Mouse (Mus musculus) 3134 (cell line): Measurements from ENCODE around the gene Fam234b.

Source experiments
- DNase-seq: peaks from one replicate; pipeline ENCODE4 v3.0.0-alpha.2; 2011; ENCODE audit warnings: low spot score; ENCODE audit not compliant: insufficient read length; ENCODE audit errors: extremely low read depth

The Fam234b gene

DNA sequence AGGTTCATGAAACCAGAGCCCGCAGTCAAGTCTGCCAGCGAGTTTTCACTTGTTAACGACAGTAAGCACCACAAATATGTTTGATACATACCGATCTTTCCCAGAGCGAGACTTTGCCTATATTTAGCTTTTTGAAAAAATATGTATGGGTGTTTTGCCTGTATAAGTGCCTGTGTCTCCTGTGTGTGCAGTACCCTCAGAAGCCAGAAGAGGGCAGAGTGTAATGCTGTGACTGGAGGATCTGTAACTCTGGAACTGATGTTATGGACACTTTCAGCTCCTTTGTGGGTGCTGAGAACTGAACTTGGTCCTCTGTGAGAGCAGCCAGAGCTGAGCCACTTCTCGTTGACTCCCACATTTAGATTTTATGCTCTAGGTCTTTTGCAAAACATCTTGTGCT is 66.4 kb downstream of the Fam234b start:
- DNase-seq: no peak

DNA sequence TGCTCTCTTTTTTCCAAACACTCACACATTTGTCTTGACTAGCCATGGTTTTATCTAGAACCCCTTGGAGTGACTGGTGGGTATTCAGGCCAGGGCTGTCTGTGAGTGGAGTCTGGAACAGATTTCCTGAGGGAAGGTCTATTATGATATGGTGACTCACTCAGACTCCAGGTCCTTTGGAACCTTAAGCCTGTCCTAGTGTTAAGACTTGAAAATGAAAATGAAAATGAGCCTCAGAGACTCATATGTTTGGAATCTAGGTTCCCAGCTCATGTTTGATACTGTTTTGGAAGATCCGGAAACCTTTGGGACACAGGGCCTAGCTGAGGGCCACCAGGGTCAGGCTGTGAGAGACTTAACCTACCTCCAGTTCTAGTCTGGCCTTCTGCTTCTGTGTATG is 68.3 kb downstream of the Fam234b start:
- DNase-seq: peak; percentile 58

DNA sequence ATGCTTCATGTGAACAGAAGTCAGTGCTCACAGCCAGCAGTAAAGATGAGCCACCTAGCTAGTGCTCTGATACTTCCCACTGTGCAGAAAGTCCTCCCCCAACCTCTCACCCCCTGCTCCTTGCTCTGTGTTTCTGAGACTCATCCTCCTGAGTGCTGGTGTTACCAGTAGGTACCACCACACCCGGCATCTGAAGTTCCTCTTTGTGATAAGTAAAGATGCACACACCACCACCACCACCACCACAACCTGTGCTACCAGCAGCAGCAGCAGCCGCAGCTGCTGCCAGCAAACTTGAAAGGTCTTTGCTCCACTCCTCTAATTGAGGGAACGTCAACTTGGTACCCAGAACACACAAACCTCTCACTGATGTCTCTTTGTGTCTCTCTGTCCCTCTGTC is 69.4 kb downstream of the Fam234b start:
- no peak for DNase-seq

DNA sequence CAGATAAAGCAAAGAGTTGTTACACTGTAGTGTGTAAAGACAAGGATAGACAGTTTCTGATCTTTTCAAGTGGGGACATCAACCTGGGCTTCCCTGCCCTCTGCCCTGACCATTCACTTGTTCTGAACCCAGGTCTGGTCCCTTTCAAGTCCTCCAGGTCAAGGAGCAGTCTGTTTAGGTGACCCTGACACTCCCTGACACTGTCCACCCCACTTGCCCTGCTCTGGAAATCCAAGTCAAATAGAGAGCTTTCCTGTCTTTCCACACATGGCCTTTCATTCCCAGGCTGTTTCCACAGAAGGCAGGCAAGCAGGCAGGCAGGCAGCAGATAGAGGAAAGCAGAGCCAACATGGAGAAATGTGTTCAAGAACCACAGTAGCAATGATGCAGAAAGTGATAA is 70.6 kb downstream of the Fam234b start:
- no peak for DNase-seq

DNA sequence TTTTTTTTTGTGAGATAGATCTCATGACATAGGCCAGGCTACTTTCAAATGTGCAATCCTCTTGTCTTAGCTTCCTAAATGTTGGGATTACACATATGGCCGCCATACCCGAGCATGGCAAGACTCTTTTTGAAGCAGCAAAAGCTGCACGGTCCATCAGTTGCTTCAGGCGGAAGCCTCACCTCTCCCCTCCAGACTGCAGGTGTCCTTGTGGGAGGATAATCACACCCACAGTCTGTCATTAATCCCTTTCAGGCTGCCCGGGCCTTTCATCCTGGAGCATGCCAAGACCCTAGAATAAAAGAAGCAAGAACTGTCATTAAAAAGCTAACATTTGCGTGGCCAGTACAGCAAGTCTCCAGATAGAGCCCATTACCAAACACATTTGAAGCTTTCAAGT is 71.8 kb downstream of the Fam234b start:
- DNase-seq: no peak

DNA sequence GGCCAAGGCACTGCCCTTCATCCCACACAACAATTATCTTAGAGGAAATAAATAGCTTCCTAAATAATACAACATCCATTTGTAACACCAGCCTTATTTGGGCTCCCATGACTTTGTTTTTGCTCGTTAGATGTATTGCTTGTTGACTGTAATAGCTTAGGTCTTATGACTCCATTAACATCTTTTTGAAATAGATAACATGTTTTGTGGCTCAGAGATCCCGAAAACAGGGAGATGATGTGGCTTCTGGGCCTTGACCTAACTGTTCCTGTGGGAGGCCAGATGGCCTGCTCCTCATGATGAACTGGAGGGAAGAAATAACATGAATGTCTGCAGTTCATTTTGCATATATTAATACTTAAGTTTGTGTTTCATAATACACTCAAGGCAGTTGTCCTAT is 74.0 kb downstream of the Fam234b start:
- DNase-seq: no peak

DNA sequence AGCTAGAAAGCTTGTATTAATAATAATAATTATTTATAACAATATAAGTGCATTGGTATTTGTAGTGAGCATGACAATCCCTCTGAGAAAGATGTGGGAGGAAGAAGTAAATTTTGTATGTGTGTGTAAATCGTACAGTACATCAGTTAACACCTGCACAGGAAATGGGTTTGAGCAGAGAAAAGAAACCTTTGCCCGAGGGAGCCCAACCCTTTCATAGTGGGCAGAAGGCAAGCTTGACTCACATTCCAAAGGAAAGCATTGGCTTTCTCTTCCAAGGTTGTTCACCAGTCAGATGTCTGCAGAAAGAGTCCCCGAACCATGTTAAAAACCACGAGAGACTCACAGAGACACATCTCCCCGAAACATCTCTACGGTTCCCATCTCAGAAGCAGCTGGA is 75.3 kb downstream of the Fam234b start:
- DNase-seq: no peak

DNA sequence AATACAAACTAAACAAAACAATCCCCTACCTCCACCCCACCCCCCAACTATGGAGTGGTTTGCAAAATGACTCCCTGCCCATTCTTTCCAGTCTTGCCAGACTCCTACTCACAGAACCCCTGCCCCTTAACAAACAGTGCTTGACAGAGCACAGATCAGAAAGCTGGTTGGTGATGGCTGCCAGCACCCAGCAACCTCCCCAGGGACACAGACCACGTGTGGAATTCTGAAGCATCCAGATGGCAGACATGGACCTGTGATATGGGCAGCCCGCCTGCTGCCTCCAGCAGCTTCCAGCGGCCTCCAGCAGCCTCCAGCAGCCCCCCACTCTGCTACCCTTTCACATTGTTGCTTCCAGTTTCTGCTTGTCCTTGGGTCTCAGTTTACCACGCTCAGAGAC is 77.5 kb downstream of the Fam234b start:
- no peak for DNase-seq

DNA sequence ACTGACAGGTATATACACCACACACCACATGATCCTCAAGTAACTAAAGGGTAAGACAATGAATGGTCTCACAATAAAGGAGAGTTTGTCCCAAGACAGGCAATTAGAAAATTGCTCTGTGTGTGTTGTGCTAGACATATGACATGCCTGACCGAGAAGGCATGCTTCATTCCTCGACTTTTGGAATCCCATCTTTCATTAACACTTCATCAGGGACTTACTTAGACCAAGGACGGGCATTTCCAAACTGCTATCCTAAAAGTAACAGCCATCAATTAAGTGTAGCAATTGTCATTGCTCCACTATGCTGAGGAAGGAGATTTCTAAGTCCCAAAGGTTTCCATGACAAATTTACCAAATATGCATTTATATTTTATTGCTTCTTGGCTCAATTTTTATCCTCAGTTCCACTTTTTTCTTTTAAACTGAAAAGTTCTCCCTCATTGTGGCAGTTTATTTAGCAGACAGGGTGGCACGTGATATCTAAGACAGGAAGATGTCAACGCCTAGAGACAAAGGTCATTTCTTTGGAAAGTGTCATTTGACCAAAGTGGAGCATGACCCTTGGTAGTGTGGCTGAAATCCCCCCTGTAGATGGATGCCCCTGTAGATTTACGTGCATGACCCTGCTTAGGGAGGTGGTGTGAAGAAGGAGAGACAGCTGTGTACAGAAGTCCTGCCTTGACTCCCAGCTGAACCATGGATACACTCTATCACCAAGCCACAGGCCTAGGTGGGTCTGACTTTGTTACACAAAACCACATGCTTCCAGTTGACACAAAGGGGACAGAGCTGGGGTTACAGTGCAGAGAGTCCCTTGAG is 78.9 kb downstream of the Fam234b start:
- DNase-seq: no peak

DNA sequence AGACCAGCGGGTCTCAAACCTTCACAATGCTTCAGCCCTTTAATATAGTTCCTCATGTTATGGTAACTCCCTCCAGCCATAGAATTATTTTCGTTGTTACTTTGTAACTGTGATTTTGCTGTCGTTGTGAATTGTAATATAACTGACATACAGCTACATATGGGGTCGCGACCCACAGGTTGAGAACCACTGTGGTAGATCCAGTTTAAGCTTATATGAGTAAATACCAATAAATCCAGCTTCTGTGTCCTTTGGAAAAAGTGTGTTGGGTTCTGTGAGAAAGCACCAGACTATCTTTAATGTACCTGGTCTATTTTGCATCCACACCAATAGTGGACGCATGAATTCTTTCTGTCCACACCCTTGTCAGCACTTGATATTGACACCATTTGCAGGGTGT is 80.5 kb downstream of the Fam234b start:
- DNase-seq: no peak

DNA sequence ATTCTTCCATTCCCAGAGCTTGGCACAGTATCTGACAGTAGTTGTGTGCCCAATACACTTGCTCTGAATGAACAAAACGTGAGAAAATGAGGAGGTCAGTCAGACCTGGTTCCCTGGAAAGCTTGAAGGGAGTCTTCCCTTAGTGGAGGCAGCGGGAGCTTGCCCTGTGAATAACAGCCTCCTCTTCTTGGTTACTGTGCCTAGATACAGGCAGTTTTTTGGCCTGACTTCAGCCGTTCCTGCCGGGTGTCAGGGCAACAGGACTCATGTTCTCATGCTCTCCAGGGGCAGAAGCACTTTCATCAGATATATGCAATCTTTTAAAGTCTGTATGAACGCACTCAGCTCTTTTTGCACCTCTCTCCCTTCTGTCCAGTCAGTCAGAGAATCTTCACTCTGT is 81.5 kb downstream of the Fam234b start:
- DNase-seq: no peak

DNA sequence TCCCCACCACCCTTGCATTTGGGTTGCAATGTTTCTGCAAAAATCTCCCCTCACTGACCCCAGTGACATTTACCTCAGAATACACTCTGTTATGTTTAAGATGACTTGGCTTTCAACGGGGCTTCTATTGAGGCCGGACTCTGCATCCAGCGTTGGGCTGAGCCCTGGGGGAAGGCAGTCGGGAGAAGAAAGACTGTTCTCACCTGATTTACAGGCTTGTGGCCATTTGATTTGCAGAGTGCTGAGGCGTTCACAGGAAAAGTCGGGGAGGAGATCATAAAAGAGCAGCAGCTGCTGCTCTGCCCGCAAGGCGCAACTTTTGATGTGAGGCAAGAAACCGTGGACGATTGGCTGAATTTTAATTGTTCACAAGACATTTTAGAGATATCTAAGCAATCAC is 82.1 kb downstream of the Fam234b start:
- DNase-seq: no peak

DNA sequence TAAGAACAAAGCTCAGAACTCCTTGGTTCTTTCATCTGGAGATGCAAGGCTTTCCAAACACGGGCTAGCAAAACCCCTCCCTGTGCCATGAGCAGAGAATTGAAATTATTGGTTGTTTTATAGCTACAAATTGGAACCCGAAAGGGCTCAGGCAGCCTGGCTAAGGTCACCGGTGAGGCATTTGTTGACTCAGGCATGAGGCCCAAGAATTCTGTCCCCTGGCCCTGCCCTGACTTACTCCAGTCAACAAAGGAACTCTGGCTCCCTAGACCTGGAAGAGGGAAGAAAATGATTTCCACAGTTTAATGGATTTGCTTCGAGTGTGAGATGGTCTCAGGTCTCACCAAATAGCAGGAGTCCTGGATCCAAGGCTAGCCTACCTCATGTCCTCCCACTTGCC is 94.6 kb downstream of the Fam234b start:
- peak; percentile 54 for DNase-seq

DNA sequence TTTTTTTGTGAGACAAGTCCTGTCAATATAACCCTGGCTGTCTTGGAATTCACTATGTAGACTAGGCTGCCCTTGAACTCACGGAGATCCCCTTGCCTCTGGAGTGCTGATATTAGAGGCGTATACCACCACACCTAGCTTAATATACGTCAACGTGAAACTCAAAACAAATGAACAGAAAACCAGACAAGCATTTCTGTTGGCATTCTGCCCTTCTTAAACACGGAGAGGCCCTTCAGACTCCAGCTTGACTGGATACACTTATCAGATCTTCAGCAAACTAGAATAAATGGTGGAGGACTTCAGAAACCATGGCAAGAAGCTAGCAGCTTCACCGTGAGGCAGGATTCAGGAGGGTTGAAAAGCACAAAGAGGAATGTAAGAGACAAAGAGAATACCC is 96.4 kb downstream of the Fam234b start:
- no peak for DNase-seq
